Mouse (Mus musculus): ENCODE data around the gene Jade2. TPM values are rescaled to one million over a fixed set of nuclear protein-coding genes. Genes with fewer than 3 reads are reported as not detected.

The Jade2 gene
- total RNA-seq (2012; rRNA removed) = 51.4 and 58.2 TPM in 2 replicates
- total RNA-seq (2014; rRNA removed) = 21.9 and 25.6 TPM in 2 replicates
- polyA plus RNA-seq (2012; ENCODE audit: insufficient read length, low read depth) = 50.3 and 60.1 TPM in 2 replicates

DNA sequence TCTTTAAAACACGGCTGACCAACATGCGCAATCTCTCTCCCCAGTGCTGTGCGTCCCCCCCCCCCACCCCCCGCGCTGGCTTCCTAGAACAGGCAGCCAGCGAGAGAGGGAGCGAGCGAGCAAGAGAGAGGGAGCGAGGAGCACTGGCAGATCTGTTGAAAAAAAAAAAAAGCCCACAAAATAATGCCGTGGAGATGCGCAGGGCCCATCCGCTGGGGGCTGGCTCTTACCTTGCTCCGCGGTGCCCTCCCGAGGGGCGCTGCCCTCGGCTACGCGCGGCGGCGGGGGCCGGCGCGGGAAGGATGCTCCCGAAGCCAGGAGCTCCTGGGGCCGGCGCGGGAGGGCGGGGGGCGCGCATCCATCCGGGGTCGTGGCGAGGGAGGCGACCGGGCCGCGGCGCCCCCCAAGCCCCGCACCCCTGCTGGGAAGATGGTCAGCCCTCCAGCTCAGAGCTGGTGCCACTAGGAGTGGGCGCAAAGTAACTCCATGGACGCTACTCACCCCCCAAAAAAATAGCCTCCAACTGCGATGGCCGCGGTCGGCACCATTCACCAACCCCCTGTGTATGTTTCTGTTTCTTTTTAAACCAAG, at the start of gene Jade2:
Gene Jade2, minus strand, starts transcription at position 573 of the 591 bp plus-strand sequence.
- Histone ChIP-seq H3K4me1 (ENCODE audit: control insufficient read depth in 1 of 2, insufficient read depth in 2 of 2) (peaks cover 6 to 34% of the 10 kb centered on the region in 2 experiments), H3K36me3 (replicated peaks in 1 of 2; ENCODE audit: control insufficient read depth in 1 of 2, insufficient read depth in 1 of 2, low read length in 1 of 2) (peaks cover 0 to 6% of the 10 kb centered on the region in 2 experiments), H3K4me3 (replicated peaks in 1 of 3; ENCODE audit: low read depth in 2 of 3, low read length in 2 of 3, poor library complexity in 1 of 3) (peak within 1 kb of the TSS; percentile 72 to 85 (median 84)), H3K9me3 (replicated peaks; ENCODE audit: low read length) (peaks cover 13% of the 10 kb centered on the region), H3K4me2 (ENCODE audit: insufficient read depth, low read depth, poor library complexity, severe bottlenecking) (peak within 1 kb of the TSS; percentile 76), H3K27ac (ENCODE audit: insufficient read depth, low read depth) (peak within 1 kb of the TSS; percentile 90), H3K79me2 (replicated peaks; ENCODE audit: control insufficient read depth, extremely low read depth, insufficient read depth, poor library complexity, severe bottlenecking) (peaks cover 32% of the 10 kb centered on the region), H3K9ac (ENCODE audit: insufficient read depth, low read depth) (peak within 1 kb of the TSS; percentile 99), H3K27me3 (replicated peaks) (no peaks in the 10 kb centered on the region)
- in situ Hi-C loops (cut with MboI; ENCODE audit: low pct_ligation_motif_present, low pct_unique_long_range_greater_than_20kb, low sequenced_read_pairs) = no loop called here
- dilution Hi-C loops (cut with MboI; ENCODE audit: extremely low pct_ligation_motif_present, extremely low pct_unique_long_range_greater_than_20kb, low sequenced_read_pairs) = no loop called here
- DNase-seq (ENCODE audit: extremely low read depth) = no peak
- TF ChIP-seq KAT2A (IDR thresholded peaks at IDR 0.05; ENCODE audit: insufficient replicate concordance, low read length) (0 out of 2 replicates have a peak, but pooled peaks have one; percentile 0), POLR2A (IDR thresholded peaks at IDR 0.05; ENCODE audit: low read depth, low read length) (peak; percentile 66), ZMIZ1 (IDR thresholded peaks at IDR 0.05; ENCODE audit: low read depth, low read length) (peak; percentile 40), BHLHE40 (IDR thresholded peaks at IDR 0.05; ENCODE audit: low read depth, low read length) (no peak), ZKSCAN1 (IDR thresholded peaks at IDR 0.05; ENCODE audit: borderline replicate concordance, low read depth, low read length) (no peak), CTCF (conservative IDR thresholded peaks at IDR 0.05 in 1 of 2, IDR thresholded peaks at IDR 0.05 in 1 of 2; ENCODE audit: low read depth in 2 of 2, low read length in 2 of 2) (peak in 1 of 2 experiments; percentile 16; a peak in 1 of 4 replicates), TBP (conservative IDR thresholded peaks at IDR 0.05; ENCODE audit: low read depth, low read length) (no peak), MAX (IDR thresholded peaks at IDR 0.05; ENCODE audit: low read length) (no peak), IRF4 (IDR thresholded peaks at IDR 0.05; ENCODE audit: low read depth, low read length) (no peak), EP300 (IDR thresholded peaks at IDR 0.05; ENCODE audit: low read length) (0 out of 2 replicates have a peak, but pooled peaks have one; percentile 8), CHD1 (IDR thresholded peaks at IDR 0.05; ENCODE audit: low read depth, low read length) (0 out of 2 replicates have a peak, but pooled peaks have one; percentile 3), CHD2 (IDR thresholded peaks at IDR 0.05; ENCODE audit: low read length) (no peak), USF1 (IDR thresholded peaks at IDR 0.05; ENCODE audit: low read depth, low read length) (no peak), POLR2AphosphoS2 (IDR thresholded peaks at IDR 0.05; ENCODE audit: low read depth, low read length) (no peak; the same call in 1 of the 2 replicates), ETS1 (conservative IDR thresholded peaks at IDR 0.05; ENCODE audit: low read depth, low read length) (no peak), MAFK (IDR thresholded peaks at IDR 0.05; ENCODE audit: insufficient replicate concordance, low read length) (no peak), MEF2A (IDR thresholded peaks at IDR 0.05; ENCODE audit: borderline replicate concordance, low read depth, low read length) (peak; percentile 28; the same call in 1 of the 2 replicates), UBTF (IDR thresholded peaks at IDR 0.05; ENCODE audit: low read depth, low read length) (peak; percentile 11; the same call in 1 of the 2 replicates), SIN3A (IDR thresholded peaks at IDR 0.05; ENCODE audit: low read length) (peak; percentile 23), NELFE (IDR thresholded peaks at IDR 0.05; ENCODE audit: low read depth, low read length) (no peak; the same call in 1 of the 2 replicates), RCOR1 (conservative IDR thresholded peaks at IDR 0.05; ENCODE audit: low read depth, low read length) (no peak), USF2 (conservative IDR thresholded peaks at IDR 0.05; ENCODE audit: low read depth, low read length) (no peak), RAD21 (IDR thresholded peaks at IDR 0.05; ENCODE audit: low read depth, low read length) (no peak; the same call in 1 of the 2 replicates), MAZ (IDR thresholded peaks at IDR 0.05; ENCODE audit: low read depth, low read length) (no peak; the same call in 1 of the 2 replicates), TCF12 (IDR thresholded peaks at IDR 0.05; ENCODE audit: low read depth, low read length) (peak; percentile 46; the same call in 1 of the 2 replicates), ZC3H11A (IDR thresholded peaks at IDR 0.05; ENCODE audit: low read depth, low read length) (no peak), GABPA (IDR thresholded peaks at IDR 0.05; ENCODE audit: insufficient replicate concordance, low read depth, low read length) (no peak), NRF1 (IDR thresholded peaks at IDR 0.05; ENCODE audit: low read depth, low read length) (peak; percentile 40; the same call in 1 of the 2 replicates), HCFC1 (IDR thresholded peaks at IDR 0.05; ENCODE audit: low read depth, low read length) (no peak), E2F4 (IDR thresholded peaks at IDR 0.05; ENCODE audit: insufficient replicate concordance, low read depth, low read length) (no peak), MXI1 (IDR thresholded peaks at IDR 0.05; ENCODE audit: low read depth, low read length) (peak; percentile 16; the same call in 1 of the 2 replicates), SMC3 (IDR thresholded peaks at IDR 0.05; ENCODE audit: low read depth, low read length) (peak; percentile 26; the same call in 1 of the 2 replicates), ELF1 (IDR thresholded peaks at IDR 0.05; ENCODE audit: low read depth, low read length) (no peak), ZNF384 (IDR thresholded peaks at IDR 0.05; ENCODE audit: low read depth, low read length) (peak; percentile 89), JUN (IDR thresholded peaks at IDR 0.05; ENCODE audit: insufficient read depth, low read depth, low read length) (no peak), JUND (conservative IDR thresholded peaks at IDR 0.05; ENCODE audit: low read depth, low read length) (no peak), PAX5 (IDR thresholded peaks at IDR 0.05; ENCODE audit: low read length) (no peak), MYC (IDR thresholded peaks at IDR 0.05; ENCODE audit: low read depth, low read length) (no peak)
